Mouse (Mus musculus) midbrain, postnatal 0 days (tissue): ENCODE data around the gene Gpsm1. TPM values are rescaled to one million over a fixed set of nuclear protein-coding genes. Genes with fewer than 3 reads are reported as not detected.
A peak's percentile ranks its signal among the peaks of the same experiment; 100 is the strongest.

Experiments used
- ATAC-seq: fragments of 200-750 bp; cut with Nextera tagmentation; 2 replicates; pipeline ENCODE4 v1.8.0; 2017; ENCODE audit warnings: moderate number of reproducible peaks, mild to moderate bottlenecking, moderate TSS enrichment, moderate library complexity; ENCODE audit not compliant: low FRiP score
- DNase-seq: peaks from one replicate; pipeline ENCODE4 v3.0.0-alpha.2; 2015; ENCODE audit warnings: low spot score
- H3K27ac ChIP-seq: fragments of 300-500 bp; sonication (generic); 2 replicates; pipeline ENCODE4 v1.5.1; 2014; ENCODE audit warnings: low read depth, mild to moderate bottlenecking, low read length, mixed read lengths
- H3K27me3 ChIP-seq: fragments of 300-500 bp; sonication (generic); 2 replicates; pipeline ENCODE4 v1.6.1; 2014; ENCODE audit warnings: low read length, control low read depth, mixed read lengths; ENCODE audit not compliant: insufficient read depth
- H3K36me3 ChIP-seq: fragments of 300-500 bp; sonication (generic); 2 replicates; pipeline ENCODE4 v1.6.1; 2014; ENCODE audit warnings: low read length, control low read depth, mixed read lengths; ENCODE audit not compliant: insufficient read depth
- H3K4me1 ChIP-seq: fragments of 300-500 bp; sonication (generic); 2 replicates; pipeline ENCODE4 v1.6.1; 2014; ENCODE audit warnings: mild to moderate bottlenecking, control low read depth, antibody characterized with exemption, low read length, mixed read lengths; ENCODE audit not compliant: insufficient read depth
- H3K4me2 ChIP-seq: fragments of 300-500 bp; sonication (generic); 2 replicates; pipeline ENCODE4 v1.6.1; 2014; ENCODE audit warnings: low read depth, mild to moderate bottlenecking, low read length, mixed read lengths; ENCODE audit not compliant: poor library complexity, severe bottlenecking
- H3K4me3 ChIP-seq: fragments of 300-500 bp; sonication (generic); 2 replicates; pipeline ENCODE4 v1.5.1; 2014; ENCODE audit warnings: low read depth, mild to moderate bottlenecking, low read length, moderate library complexity
- H3K9ac ChIP-seq: fragments of 300-500 bp; sonication (generic); replicated peaks from 2 replicates; pipeline ENCODE4 v1.6.1; 2014; ENCODE audit warnings: mild to moderate bottlenecking, low read length, moderate library complexity, mixed read lengths; ENCODE audit not compliant: poor library complexity, severe bottlenecking
- H3K9me3 ChIP-seq: fragments of 300-500 bp; sonication (generic); 2 replicates; pipeline ENCODE4 v1.6.1; 2016; ENCODE audit warnings: low read length, control low read depth
- CTCF ChIP-seq: IDR thresholded peaks from 2 replicates; pipeline ENCODE4 v1.5.1; 2016; ENCODE audit warnings: antibody characterized with exemption, mild to moderate bottlenecking
- WGBS: fragments of 180-500 bp; shearing (Covaris S2); extraction: QIAGEN DNeasy Blood & Tissue Kit; methylation state at CpG from one replicate; pipeline ENCODE4 v1.1.7; 2014; 5-methylcytosine and 5-hydroxymethylcytosine counted together
- polyA plus RNA-seq: library from polyadenylated mRNA; unstranded; fragments of >200 nt; fragmentation: Nextera tagmentation; extraction: Ambion mirVana; gene quantifications from 2 replicates; pipeline ENCODE4 v1.2.1, GENCODE M21; 2015
- total RNA-seq: library from RNA; depleted of rRNA; stranded (reverse); fragments of >200 nt; gene quantifications from 2 replicates; pipeline ENCODE4 v1.2.3, GENCODE M21; 2014

Gpsm1 gene
- total and polyA plus RNA-seq, 2 experiments from 2014 or later, result 163 to 286 TPM

GRCm38 (mm10) chr2:26298856-26299230 lies 16.5 kb upstream of the Gpsm1 start:
- 6% methylated on average over 4 of the region's 4 CpGs for WGBS
- ATAC-seq, result peak; percentile 26; the same call in 1 of the 2 replicates
- Histone ChIP-seq H3K4me1 (peaks cover 20% of the 10 kb centered on the region), H3K27ac (peak overlapping the region; percentile 85), H3K36me3 (no peaks in the 10 kb centered on the region), H3K9me3 (no peaks in the 10 kb centered on the region), H3K27me3 (no peaks in the 10 kb centered on the region), H3K4me2 (peak overlapping the region; percentile 13; the same call in 1 of the 2 replicates), H3K9ac (peak overlapping the region; percentile 30; the same call in 1 of the 2 replicates), H3K4me3 (no peak overlapping the region)
- TF ChIP-seq CTCF, result no peak
- DNase-seq, result peak; percentile 41

- 22% methylated on average over 7 of the region's 7 CpGs for WGBS
- DNase-seq (peak; percentile 60), ATAC-seq (peak; percentile 0; the same call in 1 of the 2 replicates)
- no peak for TF ChIP-seq CTCF
- Histone ChIP-seq H3K27me3 (no peaks in the 10 kb centered on the region), H3K4me1 (peaks cover 20% of the 10 kb centered on the region), H3K27ac (peak overlapping the region; percentile 85), H3K4me3 (no peak overlapping the region), H3K9ac (0 out of 2 replicates have a peak overlapping the region, but pooled peaks have one; percentile 30), H3K4me2 (no peak overlapping the region), H3K9me3 (no peaks in the 10 kb centered on the region), H3K36me3 (no peaks in the 10 kb centered on the region)
Measured at GRCm38 (mm10) chr2:26299336-26299735, 16.0 kb upstream of the Gpsm1 start.

- ATAC-seq (no peak), DNase-seq (no peak)
- H3K4me3 ChIP-seq, result no peak overlapping the region
- H3K4me2 ChIP-seq, result no peak overlapping the region; the same call in 1 of the 2 replicates
- WGBS, result 41% methylated on average over 5 of the region's 5 CpGs
- TF ChIP-seq CTCF, result no peak
- peaks cover 20% of the 10 kb centered on the region for H3K4me1 ChIP-seq
- H3K9me3 ChIP-seq, result no peaks in the 10 kb centered on the region
- no peaks in the 10 kb centered on the region for H3K27me3 ChIP-seq
- H3K27ac ChIP-seq, result peak overlapping the region; percentile 85
- no peaks in the 10 kb centered on the region for H3K36me3 ChIP-seq
- H3K9ac ChIP-seq, result 0 out of 2 replicates have a peak overlapping the region, but pooled peaks have one; percentile 9
Measured at GRCm38 (mm10) chr2:26300161-26300807, 15.0 kb upstream of the Gpsm1 start.

- no peak overlapping the region for H3K4me2 ChIP-seq
- ATAC-seq, result no peak
- no peaks in the 10 kb centered on the region for H3K9me3 ChIP-seq
- 0 out of 2 replicates have a peak overlapping the region, but pooled peaks have one; percentile 9 for H3K9ac ChIP-seq
- peaks cover 20% of the 10 kb centered on the region for H3K4me1 ChIP-seq
- H3K27ac ChIP-seq, result peak overlapping the region; percentile 85; the same call in 1 of the 2 replicates
- 0% methylated on average over 3 of the region's 3 CpGs for WGBS
- H3K4me3 ChIP-seq, result no peak overlapping the region
- no peaks in the 10 kb centered on the region for H3K27me3 ChIP-seq
- DNase-seq, result peak; percentile 91
- peak; percentile 94 for TF ChIP-seq CTCF
- H3K36me3 ChIP-seq, result no peaks in the 10 kb centered on the region
Measured at GRCm38 (mm10) chr2:26300808-26301174, 14.5 kb upstream of the Gpsm1 start.

- DNase-seq (no peak), ATAC-seq (no peak)
- TF ChIP-seq CTCF, result no peak
- H3K27ac ChIP-seq, result no peak overlapping the region
- no peaks in the 10 kb centered on the region for H3K27me3 ChIP-seq
- H3K9me3 ChIP-seq, result no peaks in the 10 kb centered on the region
- no peak overlapping the region for H3K4me2 ChIP-seq
- 87% methylated on average over 10 of the region's 10 CpGs for WGBS
- H3K36me3 ChIP-seq, result no peaks in the 10 kb centered on the region
- no peak overlapping the region for H3K9ac ChIP-seq
- no peak overlapping the region for H3K4me3 ChIP-seq
- H3K4me1 ChIP-seq, result peaks cover 20% of the 10 kb centered on the region
Measured at GRCm38 (mm10) chr2:26302005-26302503, 13.3 kb upstream of the Gpsm1 start.

- no peak for TF ChIP-seq CTCF
- no peak overlapping the region for H3K4me3 ChIP-seq
- 82% methylated on average over 1 of the region's 1 CpGs for WGBS
- peaks cover under 1% of the 10 kb centered on the region for H3K4me1 ChIP-seq
- H3K27me3 ChIP-seq, result no peaks in the 10 kb centered on the region
- DNase-seq (no peak), ATAC-seq (no peak)
- no peaks in the 10 kb centered on the region for H3K9me3 ChIP-seq
- H3K27ac ChIP-seq, result no peak overlapping the region
- no peaks in the 10 kb centered on the region for H3K36me3 ChIP-seq
- no peak overlapping the region for H3K9ac ChIP-seq
- H3K4me2 ChIP-seq, result no peak overlapping the region
Measured at GRCm38 (mm10) chr2:26304711-26305110, 10.6 kb upstream of the Gpsm1 start.
